11 mouse cellular contexts compared by ENCODE assay signal in the genomic region with DNA sequence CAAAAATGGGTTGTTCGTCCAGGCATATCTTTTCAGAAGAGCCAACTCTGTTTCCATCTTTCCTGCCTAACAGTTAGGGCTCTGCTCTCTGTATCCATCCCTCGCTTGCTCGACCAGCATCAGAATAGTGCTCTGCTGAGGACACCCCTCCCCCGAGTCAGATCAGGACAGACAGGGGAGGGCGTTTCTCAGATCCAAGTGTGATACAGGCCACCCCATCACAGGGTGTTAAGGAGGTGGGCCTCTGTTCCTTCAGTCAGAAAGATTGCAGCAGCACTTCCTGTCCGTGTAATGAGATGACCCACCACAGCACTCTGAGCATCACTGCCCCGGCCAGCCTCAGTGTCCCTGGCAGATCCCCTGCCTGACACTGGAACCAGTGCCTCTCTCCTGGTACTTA. TPM values are rescaled to one million over a fixed set of nuclear protein-coding genes. Genes with fewer than 3 reads are reported as not detected.
A peak's percentile ranks its signal among the peaks of the same experiment; 100 is the strongest.
DNase-seq lines count a peak whose midpoint lies in the region; ATAC-seq and TF ChIP-seq lines count a peak whose summit lies in the region.
"Had no signal": no experiment of that assay in that cellular context is flagged by ENCODE, and none has a peak within 500 bp of the region (broad histone marks: within the 10 kb centered on the region; RNA-seq: fewer than 3 reads in every experiment).

No protein-coding gene starts in this region.

- H3K36me3 ChIP-seq in heart, embryonic 16.5 days (ENCODE audit: control insufficient read depth, insufficient read depth) = peaks cover 5% of the 10 kb centered on the region; the same call in 1 of the 2 replicates
- H3K36me3 ChIP-seq in lung, postnatal 0 days (ENCODE audit: insufficient read depth, low read length) = peaks cover 8% of the 10 kb centered on the region; the same call in 1 of the 2 replicates
- peaks cover 18% of the 10 kb centered on the region for H3K36me3 ChIP-seq in hindbrain, embryonic 15.5 days
- peaks cover 21% of the 10 kb centered on the region for H3K36me3 ChIP-seq in stomach, embryonic 15.5 days

- TF ChIP-seq CTCF in lung, postnatal 0 days (IDR thresholded peaks at IDR 0.05) = no peak

- peak overlapping the region; percentile 41 for H3K9ac ChIP-seq in heart, embryonic 16.5 days (ENCODE audit: low read length)
- H3K9ac ChIP-seq in lung, postnatal 0 days (replicated peaks; ENCODE audit: low read depth) = no peak overlapping the region
- H3K9ac ChIP-seq in hindbrain, embryonic 15.5 days = no peak overlapping the region
- H3K9ac ChIP-seq in stomach, embryonic 15.5 days = no peak overlapping the region

- H3K27me3 ChIP-seq in heart, embryonic 16.5 days (ENCODE audit: control insufficient read depth, insufficient read depth, low read length) = no peaks in the 10 kb centered on the region
- H3K27me3 ChIP-seq in lung, postnatal 0 days (replicated peaks; ENCODE audit: insufficient read depth, low read length) = no peaks in the 10 kb centered on the region
- no peaks in the 10 kb centered on the region for H3K27me3 ChIP-seq in hindbrain, embryonic 15.5 days
- H3K27me3 ChIP-seq in stomach, embryonic 15.5 days (replicated peaks) = no peaks in the 10 kb centered on the region

- peak overlapping the region; percentile 50 for H3K4me2 ChIP-seq in heart, embryonic 16.5 days (ENCODE audit: low read depth, low read length)
- H3K4me2 ChIP-seq in lung, postnatal 0 days (replicated peaks; ENCODE audit: low read depth, low read length) = no peak overlapping the region
- no peak overlapping the region for H3K4me2 ChIP-seq in hindbrain, embryonic 15.5 days
- no peak overlapping the region for H3K4me2 ChIP-seq in stomach, embryonic 15.5 days

- TF ChIP-seq EP300 in lung, postnatal 0 days (IDR thresholded peaks at IDR 0.05) = no peak

- peak overlapping the region; percentile 97 for H3K27ac ChIP-seq in heart, embryonic 16.5 days (ENCODE audit: low read length)
- peak overlapping the region; percentile 2; the same call in 1 of the 2 replicates for H3K27ac ChIP-seq in lung, postnatal 0 days (ENCODE audit: low read length)
- peak overlapping the region; percentile 33; the same call in 1 of the 2 replicates for H3K27ac ChIP-seq in hindbrain, embryonic 15.5 days (replicated peaks)
- peak overlapping the region; percentile 85 for H3K27ac ChIP-seq in stomach, embryonic 15.5 days

- H3K4me1 ChIP-seq in heart, embryonic 16.5 days (ENCODE audit: control insufficient read depth, insufficient read depth, low read length) = peaks cover 36% of the 10 kb centered on the region
- peaks cover 4% of the 10 kb centered on the region; the same call in 1 of the 2 replicates for H3K4me1 ChIP-seq in lung, postnatal 0 days (ENCODE audit: insufficient read depth, low read depth, low read length)
- no peaks in the 10 kb centered on the region for H3K4me1 ChIP-seq in hindbrain, embryonic 15.5 days (replicated peaks)
- peaks cover 15% of the 10 kb centered on the region for H3K4me1 ChIP-seq in stomach, embryonic 15.5 days

- no peaks in the 10 kb centered on the region for H3K9me3 ChIP-seq in heart, embryonic 16.5 days (replicated peaks; ENCODE audit: control insufficient read depth, low read length)
- H3K9me3 ChIP-seq in lung, postnatal 0 days (ENCODE audit: low read length) = no peaks in the 10 kb centered on the region
- H3K9me3 ChIP-seq in hindbrain, embryonic 15.5 days = no peaks in the 10 kb centered on the region
- H3K9me3 ChIP-seq in stomach, embryonic 15.5 days = no peaks in the 10 kb centered on the region

- no peak for DNase-seq in heart, postnatal 36 days
- no peak for DNase-seq in lung, postnatal 0 days (ENCODE audit: low spot score)
- DNase-seq in lung, postnatal 14 days = no peak
- DNase-seq in cerebellum, postnatal 25 days = no peak

- 26% methylated on average over 7 of the region's 7 CpGs for WGBS in heart, embryonic 16.5 days
- 27% methylated on average over 7 of the region's 7 CpGs for WGBS in lung, postnatal 0 days
- WGBS in hindbrain, embryonic 15.5 days = 38% methylated on average over 7 of the region's 7 CpGs
- WGBS in stomach, embryonic 15.5 days = 27% methylated on average over 7 of the region's 7 CpGs

- peak; percentile 14 for ATAC-seq in heart, embryonic 16.5 days (replicated peaks; ENCODE audit: extremely low read depth, insufficient read depth, low FRiP score)
- no peak for ATAC-seq in lung, postnatal 0 days
- no peak for ATAC-seq in hindbrain, embryonic 15.5 days (ENCODE audit: low FRiP score, low read depth)
- ATAC-seq in stomach, embryonic 15.5 days (ENCODE audit: insufficient read depth, low FRiP score, low read depth) = no peak
- ATAC-seq in megakaryocyte, adult 5-6 weeks (ENCODE audit: poor library complexity, severe bottlenecking) = no peak

- intact Hi-C loops in heart, postnatal 36 days (cut with DNase I) = no loop called here

- H3K4me3 ChIP-seq in heart, embryonic 16.5 days (ENCODE audit: low read length) = no peak overlapping the region
- H3K4me3 ChIP-seq in lung, postnatal 0 days (ENCODE audit: low read depth, low read length) = no peak overlapping the region
- no peak overlapping the region for H3K4me3 ChIP-seq in hindbrain, embryonic 15.5 days
- no peak overlapping the region for H3K4me3 ChIP-seq in stomach, embryonic 15.5 days (replicated peaks)

RNA-seq across cellular contexts. Expression of a gene that starts 35.3 kb away (rescaled TPM):
- not detected in 2 replicates for polyA plus RNA-seq in heart, embryonic 16.5 days (2015; fragmentation: Nextera tagmentation; extraction: Ambion mirVana)
- total RNA-seq in heart, postnatal 36 days (2021) = not detected
- polyA plus RNA-seq in lung, postnatal 0 days (2015; fragmentation: Nextera tagmentation; extraction: Ambion mirVana) = 0.21 and 0.37 TPM in 2 replicates
- polyA plus RNA-seq in hindbrain, embryonic 15.5 days (2015; fragmentation: Nextera tagmentation; extraction: Ambion mirVana) = 0.41 and 0.49 TPM in 2 replicates
- polyA plus RNA-seq in stomach, embryonic 15.5 days (2015; fragmentation: Nextera tagmentation; extraction: Ambion mirVana) = 2.4 and 2.9 TPM in 2 replicates
- not detected in 2 replicates for total RNA-seq in megakaryocyte, adult 5-6 weeks (2015)
- total RNA-seq in megakaryocyte, adult 5-6 weeks (2017) = not detected in 2 replicates
- polyA plus RNA-seq: midbrain, embryonic 14.5 days had no signal

RNA-seq across cellular contexts. Expression of a gene that starts 43.0 kb away (rescaled TPM):
- 0.32 TPM in 1 of 2 replicates, not detected in the other for polyA plus RNA-seq in heart, embryonic 16.5 days (2015; fragmentation: Nextera tagmentation; extraction: Ambion mirVana)
- total RNA-seq in heart, postnatal 36 days (2021) = not detected
- not detected in 2 replicates for polyA plus RNA-seq in lung, postnatal 0 days (2015; fragmentation: Nextera tagmentation; extraction: Ambion mirVana)
- polyA plus RNA-seq in hindbrain, embryonic 15.5 days (2015; fragmentation: Nextera tagmentation; extraction: Ambion mirVana) = 0.60 and 0.96 TPM in 2 replicates
- polyA plus RNA-seq in stomach, embryonic 15.5 days (2015; fragmentation: Nextera tagmentation; extraction: Ambion mirVana) = not detected in 2 replicates
- 0.39 TPM in 1 of 2 replicates, not detected in the other for total RNA-seq in megakaryocyte, adult 5-6 weeks (2015)
- not detected in 2 replicates for total RNA-seq in megakaryocyte, adult 5-6 weeks (2017)
- total RNA-seq: adrenal gland, postnatal 4 days; liver, adult 2 months had no signal
- polyA plus RNA-seq: liver, adult 2 months; midbrain, embryonic 14.5 days had no signal

Comparison
In these comparisons a context has a peak if more than half of its experiments do, and no peak if none do; other contexts are left out.
1. H3K27ac ChIP-seq: peak in every context shown above with its lines; median percentile 97 in heart, embryonic 16.5 days; 85 in stomach, embryonic 15.5 days; 33 in hindbrain, embryonic 15.5 days; 2 in lung, postnatal 0 days.